Mouse (Mus musculus) kidney, postnatal 10 days (tissue): ENCODE measurements around the gene Ctsl.

Experiments
- DNase-seq: peaks from one replicate; pipeline ENCODE4 v3.0.0; 2021; ENCODE audit warnings: mixed read lengths

Ctsl gene

GRCm38 (mm10) chr13:64369805-64370172 is 901 bp downstream of the Ctsl start:
- peak; percentile 70 for DNase-seq

DNA sequence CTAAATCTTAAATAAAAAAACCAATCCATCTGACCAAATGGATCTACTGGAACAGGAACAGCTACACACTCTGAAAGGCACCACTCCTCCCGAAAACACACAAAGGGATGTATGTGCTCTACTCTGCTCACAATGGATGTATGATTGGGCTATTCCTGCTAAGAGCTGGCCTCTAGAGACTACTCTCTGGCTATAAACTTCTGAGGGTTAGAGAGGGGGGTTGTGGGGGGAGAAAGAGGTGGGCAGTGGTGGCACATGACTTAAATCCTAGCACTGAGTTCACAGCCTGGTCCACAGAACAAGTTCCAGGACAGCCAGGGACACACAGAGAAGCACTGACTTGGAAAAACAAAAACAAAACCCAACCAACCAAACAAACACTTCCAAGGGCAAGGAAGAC is 2.1 kb downstream of the Ctsl start:
- no peak for DNase-seq

GRCm38 (mm10) chr13:64367615-64368014 is 3.1 kb downstream of the Ctsl start:
- peak; percentile 22 for DNase-seq

DNA sequence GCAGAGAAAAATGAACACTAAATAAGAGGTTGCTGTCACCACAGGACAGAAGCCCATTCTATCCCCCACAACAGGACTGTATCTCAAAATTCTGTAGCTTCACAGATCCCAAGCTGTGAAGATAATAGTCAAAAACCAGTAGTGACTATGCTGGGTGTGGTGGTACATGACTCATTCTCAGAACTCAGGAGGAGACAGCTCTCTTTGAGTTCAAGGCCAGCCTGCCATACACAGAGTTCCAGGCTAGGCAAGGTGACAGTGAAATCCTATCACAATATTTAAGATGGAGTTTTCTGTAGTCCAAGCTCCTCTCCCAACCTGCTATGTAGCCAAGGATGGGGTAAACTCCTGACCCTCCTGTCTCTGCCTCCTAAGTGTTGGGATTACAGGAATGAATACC is 5.4 kb downstream of the Ctsl start:
- DNase-seq, result no peak

DNA sequence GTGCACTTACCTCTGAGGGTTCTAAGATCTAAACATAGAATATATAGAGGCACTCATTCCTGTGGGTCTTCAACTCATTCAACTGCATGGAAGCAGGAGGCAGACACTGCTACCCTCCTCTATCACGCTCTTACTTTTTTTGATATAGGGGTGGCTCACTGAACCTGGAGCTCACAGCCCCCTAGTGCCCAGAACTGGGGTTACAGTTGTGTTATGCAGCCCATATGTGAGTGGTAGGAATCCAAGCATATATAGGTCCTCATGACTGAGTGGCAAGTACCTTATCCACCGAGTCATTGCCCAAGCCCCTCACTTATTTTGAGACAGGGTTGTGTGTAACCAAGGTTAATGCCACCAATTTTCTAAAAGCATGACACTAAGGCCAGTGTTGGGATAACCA is 6.4 kb downstream of the Ctsl start:
- DNase-seq, result peak; percentile 50

DNA sequence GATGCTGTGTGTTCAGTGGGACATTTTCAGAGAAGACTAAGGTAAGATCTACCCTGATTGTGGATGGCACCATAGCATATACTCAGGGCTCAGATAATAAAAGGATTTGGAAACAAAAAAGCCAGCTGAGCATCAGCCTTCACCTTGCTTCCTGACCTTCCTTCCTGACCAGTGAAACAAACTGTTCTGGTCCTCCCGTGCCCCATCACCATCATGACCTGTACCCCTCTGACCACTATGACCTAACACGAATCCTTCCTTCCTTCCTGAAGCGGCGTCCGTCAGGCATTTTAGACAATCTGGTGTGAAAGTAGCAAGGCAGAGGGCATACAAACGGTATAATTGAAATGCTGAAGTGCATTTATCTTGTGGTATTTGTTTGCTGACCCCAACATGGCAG is 8.6 kb downstream of the Ctsl start:
- DNase-seq, result no peak

DNA sequence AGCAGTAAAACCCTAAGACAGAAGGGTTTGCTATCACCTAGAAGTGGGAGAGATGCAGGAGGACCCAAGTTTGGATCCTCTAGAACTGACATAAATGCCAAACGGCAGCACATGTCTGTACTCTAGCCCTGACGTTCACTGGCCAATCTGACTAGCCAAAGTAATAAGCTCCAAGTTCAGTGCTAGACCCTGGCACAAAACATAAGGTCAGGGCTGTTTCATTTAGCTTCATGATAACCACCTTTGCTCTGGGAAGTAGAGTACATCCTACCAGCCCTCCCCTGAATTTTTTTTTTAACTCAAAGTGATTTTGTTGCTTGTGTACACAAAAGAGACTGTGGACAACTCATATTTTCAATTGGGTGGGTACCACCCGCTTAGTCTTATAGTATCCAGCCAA is 9.7 kb downstream of the Ctsl start:
- DNase-seq, result no peak

DNA sequence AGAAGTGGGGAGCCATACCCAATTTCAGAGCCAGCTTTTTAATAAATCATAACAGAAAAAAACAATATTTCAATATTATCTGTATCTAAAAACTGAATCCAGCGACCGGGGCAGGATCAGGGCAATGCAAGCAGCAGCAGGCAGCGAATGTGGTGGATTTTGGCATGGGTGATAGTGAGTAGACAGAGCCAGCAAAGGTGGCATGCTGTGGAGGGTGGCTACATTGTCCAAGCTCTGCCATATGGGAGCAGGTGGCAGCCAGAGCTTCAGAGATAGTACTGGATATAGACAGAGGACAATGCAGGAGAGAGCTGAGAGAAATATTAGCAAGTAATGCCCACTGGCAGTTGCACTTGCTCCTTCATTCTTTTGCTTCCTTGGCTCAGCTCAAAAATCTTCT is 11.0 kb downstream of the Ctsl start:
- no peak for DNase-seq

- DNase-seq, result no peak
Measured at GRCm38 (mm10) chr13:64358476-64358875, 12.2 kb downstream of the Ctsl start.

DNA sequence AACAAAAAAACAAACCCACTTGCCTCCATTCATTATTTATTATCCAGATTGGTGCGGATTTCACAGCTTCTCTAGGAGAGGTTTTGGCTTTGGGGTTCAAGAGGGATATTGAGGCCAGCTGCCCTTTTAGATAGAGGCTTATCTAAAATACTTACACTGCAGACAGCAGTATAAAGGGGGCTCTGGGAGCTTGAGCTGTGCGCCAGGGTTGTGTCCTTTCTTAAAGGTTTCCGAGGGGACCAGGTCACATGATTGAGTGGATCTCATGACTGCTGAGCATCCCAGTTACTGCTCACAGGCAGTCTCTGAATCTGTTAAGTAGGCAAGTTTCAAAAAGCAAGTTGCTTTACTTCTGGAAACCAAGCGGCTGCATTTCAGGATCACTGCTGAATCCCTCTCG is 13.3 kb downstream of the Ctsl start:
- no peak for DNase-seq

- no peak for DNase-seq
Measured at GRCm38 (mm10) chr13:64349474-64349873, 21.2 kb downstream of the Ctsl start.

- DNase-seq, result peak; percentile 46
Measured at GRCm38 (mm10) chr13:64344082-64344501, 26.6 kb downstream of the Ctsl start.

- no peak for DNase-seq
Measured at GRCm38 (mm10) chr13:64343598-64343997, 27.1 kb downstream of the Ctsl start.

DNA sequence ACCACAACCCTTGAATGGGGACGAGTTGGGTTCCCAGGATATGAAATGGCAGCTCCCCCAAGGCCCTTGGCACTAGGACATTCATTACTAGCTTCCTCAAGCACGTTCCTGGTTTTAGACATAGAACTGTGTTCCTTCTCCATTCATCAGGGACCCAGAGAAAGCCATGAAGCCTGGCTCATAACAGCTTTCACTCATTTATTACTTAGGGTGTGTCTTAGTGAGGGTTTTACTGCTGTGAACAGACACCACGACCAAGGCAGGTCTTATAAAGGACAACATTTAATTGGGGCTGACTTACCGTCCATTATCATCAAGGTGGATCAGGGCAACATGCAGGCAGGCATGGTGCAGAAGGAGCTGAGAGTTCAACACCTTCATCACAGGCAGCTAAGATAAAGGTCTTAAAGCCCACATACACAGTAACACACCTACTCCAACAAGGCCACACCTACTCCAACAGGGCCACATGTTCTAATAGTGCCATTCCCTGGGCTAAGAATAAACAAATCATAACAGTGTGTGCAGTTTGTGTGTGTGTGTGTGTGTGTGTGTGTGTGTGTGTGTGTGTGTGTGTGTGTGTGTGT is 35.1 kb downstream of the Ctsl start:
- no peak for DNase-seq

DNA sequence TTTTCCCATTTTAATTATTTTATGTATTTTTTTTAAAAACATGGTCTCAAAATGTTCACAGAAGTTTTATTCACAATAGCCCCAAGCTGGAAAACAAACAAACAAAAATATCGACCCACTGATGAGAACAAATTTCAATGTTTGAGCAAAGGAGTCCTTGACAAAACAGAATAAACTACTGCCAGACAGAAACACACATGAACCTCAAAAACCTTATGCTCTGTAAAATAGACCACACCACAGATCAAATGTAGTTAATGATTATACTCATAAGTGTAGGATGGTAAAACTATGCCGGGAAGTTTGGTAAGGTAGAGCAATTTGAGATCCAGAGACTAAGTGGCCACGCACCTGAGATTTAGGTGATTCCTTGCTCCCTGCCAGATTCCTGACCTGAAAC is 37.6 kb downstream of the Ctsl start:
- DNase-seq, result no peak

GRCm38 (mm10) chr13:64332321-64332720 is 38.4 kb downstream of the Ctsl start:
- DNase-seq, result no peak

GRCm38 (mm10) chr13:64322561-64323281 is 48.0 kb downstream of the Ctsl start:
- DNase-seq, result no peak

DNA sequence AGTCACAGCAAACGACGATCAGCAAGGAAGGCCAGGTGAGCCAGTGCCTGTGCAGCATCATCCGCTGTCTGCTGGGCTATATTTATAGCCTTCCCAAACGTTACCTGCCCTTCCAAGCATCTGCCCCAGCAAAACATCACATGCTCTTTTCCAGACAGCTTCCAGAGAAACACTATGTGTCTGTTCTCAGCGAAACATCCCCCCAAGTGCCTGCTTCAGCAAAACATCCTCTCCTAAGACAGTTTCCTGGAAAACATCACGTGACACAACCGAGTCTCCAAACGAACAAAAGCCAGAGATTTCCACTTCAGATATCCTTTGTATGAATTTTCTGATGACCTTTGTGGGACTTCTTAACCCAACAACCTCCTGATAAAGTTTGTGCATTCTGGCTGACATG is 50.4 kb downstream of the Ctsl start:
- DNase-seq, result no peak

- no peak for DNase-seq
Measured at GRCm38 (mm10) chr13:64319782-64320181, 50.9 kb downstream of the Ctsl start.

DNA sequence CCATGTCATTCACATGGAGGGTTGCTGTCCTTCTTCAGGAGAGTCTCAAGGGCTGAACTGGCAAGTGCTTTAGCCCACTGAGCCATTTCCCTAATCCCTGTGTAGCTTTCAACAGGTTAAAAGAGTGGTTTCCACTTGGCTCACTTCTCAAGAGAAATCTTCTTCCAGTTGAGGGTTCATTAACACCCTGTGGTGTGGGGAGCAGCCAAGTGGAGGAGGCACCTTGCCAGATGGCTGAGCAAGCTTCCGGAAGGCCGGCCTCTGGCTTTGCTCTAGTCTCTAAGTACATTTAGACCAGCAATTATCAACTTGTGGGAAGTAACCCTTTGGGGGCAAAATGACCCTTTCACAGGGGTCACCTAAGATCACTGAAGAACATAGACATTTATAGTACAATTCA is 52.3 kb downstream of the Ctsl start:
- peak; percentile 83 for DNase-seq

GRCm38 (mm10) chr13:64315483-64316050 is 55.1 kb downstream of the Ctsl start:
- no peak for DNase-seq

- no peak for DNase-seq
Measured at GRCm38 (mm10) chr13:64314041-64314440, 56.6 kb downstream of the Ctsl start.

GRCm38 (mm10) chr13:64312916-64313289 is 57.8 kb downstream of the Ctsl start:
- DNase-seq, result no peak

GRCm38 (mm10) chr13:64312024-64312915 is 58.4 kb downstream of the Ctsl start, which contains the start of gene Aaed1:
Gene Aaed1 (minus strand): TSS chr13:64312710.
- DNase-seq, result peak; percentile 98
